Mouse (Mus musculus) stomach, postnatal 0 days (tissue): ENCODE data around the gene Phf5a. TPM values are rescaled to one million over a fixed set of nuclear protein-coding genes. Genes with fewer than 3 reads are reported as not detected.

Experiments used
- ATAC-seq: fragments of 200-750 bp; cut with Nextera tagmentation; 2 replicates; pipeline ENCODE4 v1.8.0; 2017; ENCODE audit not compliant: low FRiP score, low TSS enrichment
- DNase-seq: peaks from one replicate; pipeline ENCODE4 v3.0.0-alpha.2; 2016; ENCODE audit warnings: low spot score
- H3K27ac ChIP-seq: fragments of 300-500 bp; sonication (generic); replicated peaks from 2 replicates; pipeline ENCODE4 v1.5.1; 2014; ENCODE audit warnings: mild to moderate bottlenecking, control low read depth
- H3K27me3 ChIP-seq: fragments of 300-500 bp; sonication (generic); 2 replicates; pipeline ENCODE4 v1.6.1; 2014; ENCODE audit warnings: low read length; ENCODE audit not compliant: control insufficient read depth, insufficient read depth
- H3K36me3 ChIP-seq: fragments of 300-500 bp; sonication (generic); 2 replicates; pipeline ENCODE4 v1.6.1; 2014; ENCODE audit warnings: low read length, mixed read lengths; ENCODE audit not compliant: control insufficient read depth, insufficient read depth
- H3K4me1 ChIP-seq: fragments of 300-500 bp; sonication (generic); replicated peaks from 2 replicates; pipeline ENCODE4 v1.6.1; 2014; ENCODE audit warnings: antibody characterized with exemption; ENCODE audit not compliant: control insufficient read depth, insufficient read depth
- H3K4me2 ChIP-seq: fragments of 300-500 bp; sonication (generic); replicated peaks from 2 replicates; pipeline ENCODE4 v1.6.1; 2014; ENCODE audit warnings: low read depth, mild to moderate bottlenecking, control low read depth, moderate library complexity
- H3K4me3 ChIP-seq: fragments of 300-500 bp; sonication (generic); 2 replicates; pipeline ENCODE4 v1.5.1; 2014; ENCODE audit warnings: low read depth, low read length, control low read depth
- H3K9ac ChIP-seq: fragments of 300-500 bp; sonication (generic); 2 replicates; pipeline ENCODE4 v1.6.1; 2014; ENCODE audit warnings: mild to moderate bottlenecking, low read length, control low read depth, mixed read lengths
- H3K9me3 ChIP-seq: fragments of 300-500 bp; sonication (generic); 2 replicates; pipeline ENCODE4 v1.6.1; 2016; ENCODE audit warnings: low read length; ENCODE audit not compliant: control insufficient read depth
- CTCF ChIP-seq: IDR thresholded peaks from 2 replicates; pipeline ENCODE4 v1.5.1; 2016; ENCODE audit warnings: antibody characterized with exemption, low read depth, mild to moderate bottlenecking, moderate library complexity
- EP300 ChIP-seq: optimal IDR thresholded peaks from 2 replicates; pipeline ENCODE3; 2016; ENCODE audit warnings: antibody characterized with exemption
- WGBS: fragments of 180-500 bp; shearing (Covaris S2); extraction: QIAGEN DNeasy Blood & Tissue Kit; methylation state at CpG from one replicate; pipeline ENCODE4 v1.1.7; 2014; 5-methylcytosine and 5-hydroxymethylcytosine counted together
- polyA plus RNA-seq: library from polyadenylated mRNA; unstranded; fragments of >200 nt; fragmentation: Nextera tagmentation; extraction: Ambion mirVana; gene quantifications from 2 replicates; pipeline ENCODE4 v1.2.1, GENCODE M21; 2015

The Phf5a gene
- polyA plus RNA-seq, 1 experiment from 2014 or later: 75.8 TPM

DNA sequence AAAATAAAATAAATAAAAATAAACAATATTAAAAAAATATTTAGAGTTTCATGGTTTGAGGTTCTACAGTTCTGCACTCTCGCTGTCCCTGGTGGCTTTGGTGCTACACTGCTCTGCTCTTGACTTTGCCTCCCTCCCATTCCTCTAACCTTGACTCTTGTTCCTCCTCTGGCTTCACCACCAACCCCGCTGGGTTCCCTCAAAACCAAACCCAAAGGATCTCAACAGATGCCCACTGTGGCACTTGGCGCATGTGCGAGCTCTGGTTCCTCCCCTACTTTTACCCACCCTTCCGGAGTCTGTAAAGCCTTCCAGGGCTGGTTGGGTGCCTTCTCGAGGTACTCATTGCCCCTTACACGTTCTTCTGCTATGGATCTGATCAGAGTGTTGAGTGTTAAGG is 29.4 kb downstream of the Phf5a start:
- no peaks in the 10 kb centered on the region; the same call in 1 of the 2 replicates for H3K36me3 ChIP-seq
- H3K4me2 ChIP-seq: no peak overlapping the region
- H3K9me3 ChIP-seq: no peaks in the 10 kb centered on the region
- H3K27ac ChIP-seq: no peak overlapping the region
- ATAC-seq (no peak), DNase-seq (no peak)
- H3K4me1 ChIP-seq: 0 out of 2 replicates have a peak, but pooled peaks cover 4% of the 10 kb centered on the region
- H3K9ac ChIP-seq: no peak overlapping the region
- 88% methylated on average over 7 of the region's 7 CpGs for WGBS
- no peak overlapping the region for H3K4me3 ChIP-seq
- no peaks in the 10 kb centered on the region for H3K27me3 ChIP-seq
- no peak for TF ChIP-seq EP300
- no peak for TF ChIP-seq CTCF

DNA sequence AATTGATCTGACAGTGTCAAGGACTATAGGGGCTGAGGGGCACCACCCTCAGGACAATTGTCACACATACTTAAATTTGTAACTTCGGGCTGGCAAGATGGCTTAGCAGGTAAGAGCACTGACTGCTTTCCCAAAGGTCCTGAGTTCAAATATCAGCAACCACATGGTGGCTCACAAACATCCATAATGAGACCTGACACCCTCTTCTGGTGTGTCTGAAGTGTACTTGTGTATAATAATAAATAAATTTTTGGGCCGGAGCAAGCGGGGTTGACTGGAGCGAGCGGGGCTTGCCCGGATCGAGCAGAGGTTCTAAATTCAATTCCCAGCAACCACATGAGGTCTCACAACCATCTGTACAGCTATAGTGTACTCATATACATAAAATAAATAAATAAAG is 31.4 kb downstream of the Phf5a start:
- H3K36me3 ChIP-seq: no peaks in the 10 kb centered on the region
- no peak overlapping the region for H3K9ac ChIP-seq
- H3K27ac ChIP-seq: no peak overlapping the region
- 0 out of 2 replicates have a peak, but pooled peaks cover 7% of the 10 kb centered on the region for H3K4me1 ChIP-seq
- no peak overlapping the region for H3K4me2 ChIP-seq
- DNase-seq (no peak), ATAC-seq (no peak)
- 87% methylated on average over 7 of the region's 7 CpGs for WGBS
- H3K9me3 ChIP-seq: no peaks in the 10 kb centered on the region
- H3K27me3 ChIP-seq: no peaks in the 10 kb centered on the region
- TF ChIP-seq CTCF (no peak), EP300 (no peak)
- no peak overlapping the region for H3K4me3 ChIP-seq

GRCm38 (mm10) chr15:81839634-81840033 is 32.1 kb downstream of the Phf5a start:
- DNase-seq (peak; percentile 75), ATAC-seq (peak; percentile 71)
- 0 out of 2 replicates have a peak, but pooled peaks cover 7% of the 10 kb centered on the region for H3K4me1 ChIP-seq
- H3K9me3 ChIP-seq: no peaks in the 10 kb centered on the region
- no peak overlapping the region for H3K9ac ChIP-seq
- no peak for TF ChIP-seq EP300
- TF ChIP-seq CTCF: no peak
- H3K27me3 ChIP-seq: no peaks in the 10 kb centered on the region
- no peaks in the 10 kb centered on the region for H3K36me3 ChIP-seq
- H3K27ac ChIP-seq: peak overlapping the region; percentile 40
- H3K4me3 ChIP-seq: no peak overlapping the region
- H3K4me2 ChIP-seq: no peak overlapping the region
- 51% methylated on average over 5 of the region's 5 CpGs for WGBS

DNA sequence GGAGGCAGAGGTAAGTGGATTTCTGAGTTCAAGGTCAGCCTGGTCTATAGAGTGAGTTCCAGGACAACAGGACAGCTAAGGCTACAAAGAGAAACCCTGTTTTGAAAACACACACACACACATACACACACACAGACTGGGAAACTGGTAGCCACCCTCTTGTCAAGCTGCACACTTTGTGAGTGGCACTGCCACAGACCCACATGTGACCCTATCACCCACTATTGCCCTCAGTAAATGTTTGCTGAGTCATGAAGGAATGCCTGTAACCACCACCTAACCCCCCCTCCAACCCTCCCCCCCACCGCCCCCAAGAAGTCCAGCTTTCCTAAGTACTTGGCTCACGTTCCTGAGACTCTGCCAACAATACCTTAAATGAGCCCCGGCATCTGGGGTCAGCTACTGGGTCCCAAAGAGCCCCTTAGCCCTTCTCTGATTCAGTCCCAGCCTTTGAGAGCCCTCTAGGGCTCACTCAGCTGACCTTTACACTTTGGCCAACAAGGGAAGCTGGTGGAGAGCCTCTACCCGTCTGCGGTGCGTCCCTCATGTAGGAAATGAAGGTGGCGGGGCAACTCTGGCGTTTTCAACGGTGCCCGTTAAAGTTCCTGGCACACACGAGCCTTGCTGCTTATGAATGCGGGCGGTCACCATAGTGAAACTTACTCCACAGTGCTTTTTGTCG is 33.0 kb downstream of the Phf5a start:
- Histone ChIP-seq H3K27ac (no peak overlapping the region), H3K4me1 (0 out of 2 replicates have a peak, but pooled peaks cover 7% of the 10 kb centered on the region), H3K27me3 (no peaks in the 10 kb centered on the region), H3K4me2 (no peak overlapping the region), H3K9ac (no peak overlapping the region), H3K36me3 (no peaks in the 10 kb centered on the region), H3K4me3 (no peak overlapping the region), H3K9me3 (no peaks in the 10 kb centered on the region)
- DNase-seq: no peak
- no peak for ATAC-seq
- 59% methylated on average over 14 of the region's 14 CpGs for WGBS
- TF ChIP-seq CTCF (no peak), EP300 (no peak)

- Histone ChIP-seq H3K27ac (no peak overlapping the region), H3K4me1 (0 out of 2 replicates have a peak, but pooled peaks cover 7% of the 10 kb centered on the region), H3K36me3 (no peaks in the 10 kb centered on the region), H3K4me3 (no peak overlapping the region), H3K9me3 (no peaks in the 10 kb centered on the region), H3K4me2 (no peak overlapping the region), H3K27me3 (no peaks in the 10 kb centered on the region), H3K9ac (no peak overlapping the region; the same call in 1 of the 2 replicates)
- TF ChIP-seq EP300 (no peak), CTCF (no peak)
- no peak for DNase-seq
- ATAC-seq: no peak
- WGBS: 61% methylated on average over 7 of the region's 7 CpGs
Observed at GRCm38 (mm10) chr15:81836966-81837920, 34.5 kb downstream of the Phf5a start.
